Mouse (Mus musculus) bone marrow macrophage, adult 2 months (primary cell): ENCODE data around the gene Rassf3.

ENCODE experiments used
- CTCF ChIP-seq: IDR thresholded peaks from 2 replicates; pipeline ENCODE4 v1.5.1; 2012; ENCODE audit warnings: low read depth, mild to moderate bottlenecking, low read length, moderate library complexity
- POLR2A ChIP-seq: IDR thresholded peaks from 2 replicates; pipeline ENCODE4 v1.6.1; 2012; ENCODE audit warnings: mild to moderate bottlenecking, low read depth, low read length, borderline replicate concordance

GRCm38 (mm10) chr10:121394789-121395325 is 81.3 kb downstream of the Rassf3 start:
- TF ChIP-seq CTCF: no peak
- TF ChIP-seq POLR2A: no peak
